Mouse (Mus musculus) hindlimb bud, embryonic 11.5 days (tissue): ENCODE results near the gene Cped1.

Source experiments
- DNase-seq: peaks from one replicate; pipeline ENCODE4 v3.0.0-alpha.2; 2012; ENCODE audit warnings: low read depth, low spot score; ENCODE audit errors: extremely low spot score

Gene Cped1

DNA sequence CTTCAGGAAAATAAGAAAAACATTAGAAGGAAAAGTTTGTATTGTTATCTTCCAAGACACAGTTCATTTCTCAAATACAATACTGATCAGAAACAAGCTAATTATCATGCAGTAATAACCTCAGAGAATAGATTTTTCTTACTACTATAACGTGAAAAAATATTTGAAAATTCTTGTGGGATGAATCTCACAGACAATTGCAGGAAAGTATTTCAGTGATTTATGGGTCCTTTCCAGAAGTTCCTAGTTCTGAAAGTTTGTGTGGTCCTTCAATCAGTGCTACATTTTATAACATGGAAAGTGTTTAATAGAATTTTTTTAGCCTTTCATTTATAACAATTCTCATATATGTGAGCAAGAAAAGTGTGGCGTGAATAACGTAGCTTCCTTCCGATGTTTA lies 161.5 kb downstream of the Cped1 start:
- DNase-seq, result no peak

DNA sequence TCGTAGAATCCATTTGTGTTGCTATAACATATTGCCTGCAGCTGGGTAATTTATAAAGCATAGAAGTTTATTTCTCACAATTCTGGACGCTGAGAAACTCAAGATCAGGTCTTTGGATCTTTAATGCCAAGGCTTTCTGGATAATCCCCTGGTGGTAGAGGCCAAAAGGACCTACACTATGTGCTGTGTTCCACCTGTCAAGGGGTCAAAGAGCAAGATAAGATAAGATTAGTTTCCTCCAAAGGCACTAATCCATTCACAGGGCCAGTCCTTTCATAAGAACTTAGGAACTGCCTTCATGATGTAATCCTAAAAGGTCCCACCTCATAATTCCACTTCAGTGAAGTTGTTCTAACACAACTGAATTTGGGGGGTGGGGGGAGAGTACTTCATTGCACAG lies 162.8 kb downstream of the Cped1 start:
- DNase-seq, result no peak

- no peak for DNase-seq
Measured at GRCm38 (mm10) chr6:22157461-22157860, 171.7 kb downstream of the Cped1 start.

DNA sequence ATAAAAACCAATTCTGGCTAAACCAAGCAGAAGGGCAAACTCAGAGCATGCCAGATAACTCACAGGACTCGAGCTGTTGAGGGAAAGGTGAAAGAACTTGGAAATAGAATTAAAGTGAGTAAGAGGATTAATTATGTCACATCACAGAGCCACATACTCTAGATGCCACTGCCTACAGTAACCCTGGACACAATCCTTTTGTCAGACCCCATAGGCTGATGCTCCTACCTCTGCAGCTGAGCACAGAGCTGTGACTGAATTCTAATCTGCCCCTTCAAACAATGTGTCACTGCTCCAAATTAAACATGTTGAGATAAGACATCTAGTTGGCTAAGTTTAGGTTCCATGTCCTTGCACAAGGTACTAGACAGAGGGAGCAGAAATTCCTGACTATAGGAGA lies 176.2 kb downstream of the Cped1 start:
- DNase-seq, result no peak

GRCm38 (mm10) chr6:22168388-22168787 lies 182.7 kb downstream of the Cped1 start:
- DNase-seq, result no peak

GRCm38 (mm10) chr6:22178721-22179295 lies 193.1 kb downstream of the Cped1 start:
- DNase-seq, result no peak

DNA sequence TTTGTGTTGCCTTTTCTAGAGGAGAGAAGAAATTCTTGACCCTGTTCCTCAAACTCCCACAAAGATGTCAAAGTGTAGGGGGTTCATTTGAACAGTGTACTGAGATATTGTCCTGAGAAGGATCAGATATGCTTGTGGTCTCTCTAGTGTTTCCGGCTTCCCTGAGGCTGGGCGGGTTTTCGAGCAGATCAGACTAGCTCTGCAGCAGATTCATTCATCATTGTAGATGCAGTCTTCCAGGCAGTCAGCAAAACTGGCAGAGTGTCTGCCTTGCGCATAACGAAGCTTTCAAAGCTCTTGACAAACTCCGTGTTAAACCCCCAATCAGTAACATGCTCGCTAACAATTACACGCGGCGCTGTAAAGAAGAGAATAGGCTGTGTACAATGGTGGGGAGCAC lies 194.6 kb downstream of the Cped1 start:
- DNase-seq, result no peak

DNA sequence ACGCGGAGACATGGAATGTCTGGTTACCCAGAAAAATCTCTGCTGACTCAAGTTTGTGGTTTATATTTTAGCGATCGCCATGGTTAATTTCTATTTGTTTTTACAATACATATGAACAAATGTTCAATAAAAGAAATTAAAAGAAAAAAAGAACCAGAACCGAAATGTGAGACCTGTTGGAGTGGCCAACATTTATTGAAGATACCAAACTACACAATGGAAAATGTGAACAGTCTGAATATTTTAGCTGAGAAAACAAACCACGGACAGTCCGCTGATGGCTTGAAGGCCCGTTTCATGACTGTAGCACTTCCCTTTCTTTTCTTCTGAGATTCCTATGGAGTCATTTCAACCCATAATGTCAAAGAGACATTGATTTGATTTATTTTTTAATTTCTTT lies 201.3 kb downstream of the Cped1 start:
- DNase-seq, result no peak

DNA sequence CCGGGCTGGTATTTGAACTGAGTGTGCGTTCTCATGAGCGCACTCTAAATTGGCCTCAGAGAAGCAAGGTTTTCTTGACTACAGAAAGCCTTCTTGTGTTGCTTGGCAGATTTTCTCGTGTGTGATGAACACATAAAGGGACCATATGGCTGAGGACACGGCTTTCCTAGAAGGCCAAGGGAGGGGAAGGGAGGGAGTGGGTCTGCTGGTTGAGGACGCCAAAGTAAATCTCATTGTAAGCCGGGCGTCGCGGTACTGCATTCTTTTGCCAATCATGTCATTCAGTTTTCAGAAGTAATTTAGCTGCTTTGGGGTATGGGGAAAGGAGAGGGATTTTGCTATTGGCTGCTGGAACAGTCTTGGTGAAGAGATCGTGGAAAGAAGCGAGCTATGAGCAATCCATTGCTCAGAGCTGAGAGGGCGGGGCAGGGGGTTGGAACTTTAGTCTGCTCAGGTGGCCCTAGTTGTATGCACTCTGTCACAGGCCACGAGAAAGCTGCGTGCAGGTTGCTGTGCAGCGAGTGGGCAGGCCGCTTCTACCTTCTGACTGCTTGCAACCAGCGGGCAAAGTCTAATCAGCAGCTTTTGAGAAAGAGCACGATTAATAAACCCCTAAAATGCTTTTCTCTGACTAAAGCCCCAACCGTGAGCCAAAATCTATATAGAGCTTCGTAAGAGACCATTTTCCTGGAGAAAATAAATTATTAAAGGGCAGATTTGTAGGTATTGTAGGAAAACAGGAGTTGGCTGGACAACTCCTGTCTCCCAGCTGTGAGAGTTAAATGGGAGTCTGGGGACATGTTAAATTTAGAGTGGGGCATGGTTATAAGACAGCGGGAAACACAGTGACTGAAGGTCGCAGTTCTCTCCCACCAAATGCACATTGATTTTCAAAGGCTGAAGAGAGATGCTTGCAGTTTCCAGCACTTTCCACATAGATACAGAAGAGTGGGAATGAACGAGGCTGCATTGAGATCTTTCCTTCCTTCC lies 203.9 kb downstream of the Cped1 start:
- DNase-seq, result no peak

GRCm38 (mm10) chr6:22198603-22199002 lies 212.9 kb downstream of the Cped1 start:
- DNase-seq, result no peak

- DNase-seq, result no peak
Measured at GRCm38 (mm10) chr6:22199473-22199872, 213.8 kb downstream of the Cped1 start.

- no peak for DNase-seq
Measured at GRCm38 (mm10) chr6:22200133-22200532, 214.4 kb downstream of the Cped1 start.

DNA sequence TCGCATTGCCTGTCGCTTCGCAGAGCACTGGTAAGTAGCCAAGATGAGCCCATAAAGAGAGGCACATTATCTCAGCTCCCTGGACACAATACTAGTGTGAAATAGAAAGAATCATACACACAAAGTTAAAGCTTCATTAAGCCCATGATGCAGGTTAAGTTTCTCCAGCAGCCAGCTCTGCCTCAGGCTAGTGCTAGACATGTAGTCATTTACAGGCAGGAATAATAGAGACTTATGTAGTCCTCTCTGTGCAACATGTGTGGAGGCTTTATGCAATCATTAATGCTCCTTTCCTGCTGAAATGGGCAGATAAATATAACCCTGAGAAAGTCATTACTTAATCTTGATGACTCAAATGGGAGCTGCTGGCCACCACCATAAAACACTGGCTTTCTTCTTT lies 216.2 kb downstream of the Cped1 start:
- DNase-seq, result no peak

DNA sequence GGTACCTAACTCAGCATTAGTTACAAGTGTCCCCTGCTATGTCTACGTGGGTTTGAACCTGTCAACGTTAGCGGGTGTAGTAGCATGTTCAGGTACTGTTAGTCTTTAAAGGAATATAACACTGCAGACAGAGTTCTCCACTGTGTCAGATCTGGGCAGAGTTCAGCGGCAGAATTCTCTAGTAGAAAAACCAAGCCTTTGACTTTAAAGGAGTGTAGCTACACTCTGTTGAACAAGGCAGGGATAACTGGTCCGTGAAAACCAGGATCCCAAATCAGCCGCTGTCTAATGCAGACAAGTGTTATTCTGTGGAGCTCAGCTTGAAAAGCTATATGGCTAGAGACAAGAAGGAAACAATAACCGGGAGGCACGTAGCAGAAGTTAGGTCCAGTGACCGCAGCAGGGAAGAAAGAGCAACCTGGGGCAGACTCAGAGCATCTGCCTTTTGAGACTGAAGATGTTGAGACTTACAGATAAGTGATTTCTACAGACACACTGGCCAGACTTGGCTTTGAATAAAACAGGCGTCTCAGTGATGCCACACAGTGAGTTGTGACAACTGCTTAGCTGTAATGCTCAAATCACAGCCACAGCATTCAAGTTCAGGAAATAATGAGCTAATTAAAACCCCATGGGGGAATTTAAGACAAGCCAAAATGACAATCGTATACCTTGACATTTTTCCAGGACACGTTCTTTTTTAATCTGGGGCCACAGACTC lies 219.5 kb downstream of the Cped1 start:
- DNase-seq, result no peak

- no peak for DNase-seq
Measured at GRCm38 (mm10) chr6:22205751-22206121, 220.0 kb downstream of the Cped1 start.

GRCm38 (mm10) chr6:22206179-22206578 lies 220.5 kb downstream of the Cped1 start:
- DNase-seq, result no peak

DNA sequence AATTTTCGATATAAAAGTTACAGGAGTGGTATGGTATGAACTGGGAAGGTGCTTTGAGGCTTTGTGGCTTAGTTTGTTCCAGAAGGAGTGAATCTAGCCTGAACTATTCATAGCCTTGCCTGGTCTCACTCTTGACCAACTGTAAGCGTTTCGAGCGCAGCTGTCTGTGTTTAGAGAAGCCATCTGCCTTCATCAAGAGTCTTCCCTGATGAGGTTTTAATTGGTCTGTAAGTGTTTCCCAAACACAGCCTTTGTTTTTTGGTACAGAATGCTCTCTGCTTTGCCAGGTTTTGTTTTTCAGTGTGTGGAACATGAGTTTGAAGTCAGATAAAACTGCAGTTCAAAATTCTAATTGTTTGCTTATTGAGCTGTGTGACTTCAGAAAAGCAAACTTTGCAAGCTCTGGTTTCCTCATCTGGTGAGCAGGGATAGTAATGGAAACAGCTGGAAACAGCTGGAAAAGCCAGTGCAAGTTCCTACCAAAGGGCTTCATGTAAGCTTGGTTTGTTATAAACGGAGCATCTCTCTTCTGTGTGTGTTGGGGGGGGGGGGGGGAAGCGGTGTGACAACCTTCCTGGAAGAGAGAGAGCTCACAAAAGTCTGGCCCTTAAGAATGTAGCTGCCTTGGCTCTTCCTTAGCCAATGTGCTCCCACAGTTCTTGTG lies 221.0 kb downstream of the Cped1 start:
- DNase-seq, result no peak

- no peak for DNase-seq
Measured at GRCm38 (mm10) chr6:22212158-22212557, 226.4 kb downstream of the Cped1 start.

- DNase-seq, result no peak
Measured at GRCm38 (mm10) chr6:22213187-22213586, 227.5 kb downstream of the Cped1 start.

DNA sequence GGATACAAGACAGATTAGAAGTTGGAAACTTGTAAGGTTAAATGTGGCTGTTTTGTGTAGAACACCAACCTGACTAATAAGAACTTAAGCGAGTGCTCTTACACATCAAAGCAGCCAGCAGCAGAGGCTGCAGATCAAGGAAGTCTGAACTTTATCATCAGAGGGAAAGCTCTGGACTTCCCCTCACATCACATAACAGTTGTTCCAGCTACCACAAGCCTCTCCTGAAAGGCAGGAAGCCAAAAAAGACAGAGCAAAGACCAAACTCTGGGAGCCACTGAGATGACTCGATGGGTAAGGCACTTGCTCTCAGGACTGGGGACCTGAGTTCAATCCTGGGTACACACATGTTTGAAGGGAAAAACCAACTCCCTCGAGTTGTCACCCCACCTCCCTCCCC lies 228.1 kb downstream of the Cped1 start:
- DNase-seq, result no peak

GRCm38 (mm10) chr6:22214665-22215064 lies 228.9 kb downstream of the Cped1 start:
- DNase-seq, result no peak
